Mouse (Mus musculus) ES-E14 (cell line): ENCODE data around the gene Foxp1.

ENCODE experiments used
- MAFK ChIP-seq: IDR thresholded peaks from 2 replicates; pipeline ENCODE4 v1.6.1; 2014; ENCODE audit warnings: mild to moderate bottlenecking, low read depth, low read length, inconsistent platforms; ENCODE audit not compliant: insufficient read depth
- ZC3H11A ChIP-seq: IDR thresholded peaks from 2 replicates; pipeline ENCODE4 v1.6.1; 2012; ENCODE audit warnings: low read depth, mild to moderate bottlenecking, inconsistent platforms, low read length, borderline replicate concordance
- ZNF384 ChIP-seq: IDR thresholded peaks from 2 replicates; pipeline ENCODE4 v1.6.1; 2012; ENCODE audit warnings: low read depth, low read length, inconsistent platforms

DNA sequence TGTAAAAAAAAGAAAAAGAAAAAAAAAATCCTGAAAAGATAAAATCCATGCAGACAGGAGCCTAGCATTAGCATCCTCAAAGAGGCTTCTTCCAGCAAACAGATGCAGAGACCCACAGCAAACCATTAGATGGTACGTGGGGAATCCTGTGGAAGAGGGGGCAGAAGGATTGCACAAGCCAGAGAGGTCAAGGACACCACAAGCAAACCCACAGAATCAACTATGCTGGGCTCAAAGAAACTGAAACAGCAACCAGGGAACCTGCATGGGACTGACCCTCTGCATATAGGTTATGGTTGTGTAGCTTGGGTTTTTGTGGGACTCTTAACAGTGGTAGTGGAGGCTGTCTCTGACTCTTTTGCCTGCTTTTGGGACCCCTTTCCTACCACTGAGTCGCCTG is 466.1 kb downstream of the Foxp1 start:
- no peak for TF ChIP-seq MAFK
- no peak for TF ChIP-seq ZNF384
- TF ChIP-seq ZC3H11A = no peak
